Mouse (Mus musculus) regulatory T cell (primary cell): ENCODE data around the gene Unc119.

Experiments used
- in situ Hi-C: fragments of 300-600 bp; cut with MboI, MseI; formaldehyde crosslinking; loops from one replicate; pipeline ENCODE4 v1.15.1; 2025; ENCODE audit warnings: high pct_unique_total_duplicates

Gene Unc119

DNA sequence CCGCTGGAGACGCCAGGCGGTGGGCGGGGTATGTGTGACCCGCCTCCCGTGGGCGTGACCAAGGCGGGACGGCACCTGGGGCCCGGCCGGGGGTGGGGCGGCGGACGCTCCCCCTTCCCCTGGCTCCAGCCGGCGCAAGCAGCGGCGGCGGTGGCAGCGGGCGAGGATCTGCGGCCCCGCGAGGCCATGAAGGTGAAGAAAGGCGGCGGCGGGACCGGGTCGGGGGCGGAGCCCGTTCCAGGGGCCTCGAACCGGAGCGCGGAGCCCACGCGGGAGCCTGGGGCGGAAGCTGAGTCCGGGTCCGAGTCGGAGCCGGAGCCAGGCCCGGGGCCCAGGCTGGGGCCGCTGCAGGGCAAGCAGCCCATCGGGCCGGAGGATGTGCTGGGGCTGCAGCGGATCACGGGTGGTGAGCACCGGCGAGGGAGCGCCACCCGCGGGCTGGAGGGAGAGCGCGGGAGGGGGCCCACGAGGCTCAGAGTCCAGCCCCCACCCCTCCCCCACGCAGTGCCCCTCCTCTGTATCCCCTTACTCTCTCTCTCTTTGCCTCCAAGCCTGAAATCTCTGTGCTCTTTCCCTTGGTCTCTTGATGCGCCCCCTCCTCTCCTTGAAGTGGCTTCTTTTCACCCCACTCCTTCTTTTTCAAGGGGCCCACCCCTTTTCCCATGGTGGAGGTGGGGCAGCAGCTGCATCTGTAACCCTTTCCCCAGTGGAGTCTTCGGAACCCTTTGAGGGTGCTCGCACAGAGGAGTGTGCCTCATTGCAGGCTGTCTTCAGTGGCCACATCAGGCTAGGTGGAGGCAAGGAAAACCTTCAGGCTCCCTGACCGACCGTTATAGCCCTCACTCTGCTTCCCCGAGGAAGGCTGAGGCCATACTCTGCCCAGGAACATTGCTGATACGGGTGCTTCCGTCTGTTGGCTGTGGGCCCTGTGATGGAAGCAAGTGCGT, at the start of gene Unc119:
Gene Unc119 (plus strand): TSS at position 102 of the 947 bp plus-strand sequence.
- in situ Hi-C loops: no loop called here

DNA sequence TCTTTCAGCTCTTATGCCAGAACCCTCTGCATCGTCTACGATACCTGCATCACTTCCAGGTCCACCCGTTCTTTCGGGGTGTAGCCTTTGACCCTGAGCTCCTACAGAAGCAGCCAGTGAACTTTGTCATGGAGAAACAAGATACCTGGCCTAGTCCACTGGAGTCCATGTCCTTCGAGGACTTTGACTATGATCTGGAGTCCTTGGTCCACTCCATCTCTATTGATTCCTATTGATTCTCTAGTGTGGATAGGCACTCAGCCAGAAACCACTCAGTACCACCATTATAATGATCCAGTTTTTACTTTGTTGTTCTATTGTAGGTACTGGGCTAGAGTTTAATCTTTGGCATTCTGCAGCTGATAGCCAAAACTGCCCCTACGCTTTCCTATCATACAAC, 48.7 kb upstream of the Unc119 start:
- in situ Hi-C loops: no loop called here

DNA sequence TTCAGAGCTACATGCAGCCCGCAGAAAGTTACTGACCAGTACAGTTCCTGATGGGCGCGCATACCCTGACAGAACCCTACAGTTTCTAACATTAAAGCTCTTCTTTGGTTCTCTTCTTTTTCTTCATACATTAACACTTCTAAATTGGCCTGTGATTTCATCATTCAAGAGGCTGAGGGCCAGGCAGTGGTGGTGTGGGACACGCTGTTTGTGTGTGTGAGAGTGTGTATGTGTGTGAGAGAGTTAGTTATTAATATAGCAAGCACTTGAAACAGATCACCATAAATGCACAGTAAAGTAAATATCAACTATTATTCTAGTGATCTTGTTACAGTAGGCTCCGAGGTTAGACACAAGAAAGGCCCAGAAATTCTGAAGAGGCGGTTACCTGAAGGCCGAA, 42.4 kb upstream of the Unc119 start:
- in situ Hi-C loops: no loop called here

DNA sequence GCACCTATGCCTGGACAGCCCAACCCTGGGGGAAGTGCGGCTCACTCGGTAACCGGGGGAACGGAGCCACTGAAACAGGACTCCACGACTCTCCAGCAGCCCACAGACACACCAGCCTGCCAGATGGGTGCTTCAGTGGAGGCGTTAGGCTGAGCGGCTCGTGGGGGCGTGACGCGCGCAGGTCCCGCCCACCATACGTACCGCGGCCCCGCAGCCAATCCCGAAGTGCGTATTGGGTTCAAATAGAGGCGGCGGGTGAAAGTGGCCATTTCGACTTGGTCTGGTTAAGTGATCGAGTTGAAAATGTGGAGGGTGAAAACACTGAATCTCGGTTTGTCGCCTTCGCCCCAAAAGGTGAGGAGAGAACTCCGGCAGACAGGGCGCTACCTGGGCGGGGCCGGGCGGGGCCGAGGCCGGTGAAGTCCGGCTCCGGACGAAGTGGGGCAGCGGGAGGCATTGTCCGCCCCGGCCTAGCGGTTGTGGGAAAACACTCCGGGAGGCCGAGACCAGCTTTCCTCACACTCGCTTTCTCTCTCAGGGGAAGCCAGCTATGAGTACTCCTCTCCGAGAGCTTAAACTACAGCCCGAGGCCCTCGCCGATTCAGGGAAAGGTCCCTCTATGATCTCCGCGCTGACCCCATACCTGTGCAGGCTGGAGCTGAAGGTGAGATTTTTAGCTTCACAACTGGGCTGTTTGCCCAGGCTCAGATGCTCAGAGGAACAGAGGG, 41.8 kb upstream of the Unc119 start, which contains the start of gene Spag5:
Gene Spag5 (plus strand): TSS at position 173 of the 728 bp plus-strand sequence.
- in situ Hi-C loops: no loop called here

DNA sequence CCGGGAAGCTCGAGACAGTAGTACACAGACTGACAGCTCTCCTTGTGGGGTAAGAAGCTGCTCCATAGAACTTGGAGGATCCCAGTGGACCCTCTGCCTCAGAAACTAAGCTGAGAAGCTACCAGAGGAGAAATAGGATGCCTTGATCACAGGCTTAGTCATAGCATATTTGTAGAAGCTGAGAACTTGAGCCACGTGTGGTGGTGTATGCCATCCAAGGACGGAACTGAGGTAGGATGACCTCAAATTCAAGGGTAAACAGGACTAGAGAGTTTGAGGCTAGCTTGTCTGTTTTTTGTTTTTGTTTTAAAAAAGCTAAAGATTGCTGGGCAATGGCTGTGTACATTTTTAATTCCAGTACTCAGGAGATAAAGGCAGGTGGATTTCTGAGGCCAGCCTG, 38.0 kb upstream of the Unc119 start:
- in situ Hi-C loops: no loop called here

DNA sequence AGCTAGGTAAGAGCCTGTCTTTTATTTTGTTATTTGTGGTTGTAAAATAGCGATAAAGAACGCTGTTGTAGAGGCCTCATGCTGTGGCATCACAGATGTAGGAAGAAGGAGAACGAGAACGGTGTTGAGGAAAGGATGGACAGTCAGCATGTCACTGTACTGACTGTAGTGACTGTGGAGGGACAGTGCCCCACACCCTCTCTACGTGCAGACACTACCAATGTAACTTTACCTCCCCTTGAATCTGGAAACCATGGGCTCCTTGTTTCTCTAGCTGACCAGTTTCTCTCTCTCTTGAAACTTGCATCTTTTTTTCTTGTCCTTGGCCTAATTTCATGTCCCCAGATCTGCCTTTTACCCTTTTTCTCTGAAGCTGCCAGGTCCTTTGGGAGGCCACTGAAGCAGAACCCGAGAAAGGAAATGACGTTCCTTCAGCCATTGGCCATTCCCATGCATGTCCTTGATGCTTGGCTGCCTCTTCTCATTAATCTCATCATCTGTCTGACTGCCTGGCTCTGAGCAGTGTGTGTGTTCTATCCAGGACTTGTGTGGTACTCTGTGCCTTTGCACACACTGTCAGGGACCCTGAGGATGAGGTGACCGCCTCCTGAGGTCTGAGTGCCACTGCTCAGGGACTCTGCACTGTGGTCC, 32.3 kb upstream of the Unc119 start:
- in situ Hi-C loops: no loop called here

DNA sequence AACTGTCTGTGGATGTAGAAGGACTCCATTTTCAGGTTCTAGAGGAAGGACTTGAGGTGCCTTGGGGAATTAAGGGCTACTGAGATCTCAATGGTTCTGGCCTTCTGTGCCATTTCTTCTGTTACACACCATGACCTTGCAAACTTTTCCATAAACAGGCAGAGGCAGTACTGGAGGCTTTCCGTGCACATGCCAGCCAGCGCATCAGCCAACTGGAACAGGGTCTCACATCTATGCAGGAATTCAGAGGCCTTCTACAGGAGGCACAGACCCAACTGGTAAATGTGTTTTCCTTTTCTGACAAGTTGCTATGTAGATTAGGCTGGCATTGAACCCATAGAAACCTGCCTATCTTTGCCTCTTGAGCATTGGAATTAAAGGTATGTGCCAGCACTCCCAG, 29.6 kb upstream of the Unc119 start:
- in situ Hi-C loops: no loop called here

DNA sequence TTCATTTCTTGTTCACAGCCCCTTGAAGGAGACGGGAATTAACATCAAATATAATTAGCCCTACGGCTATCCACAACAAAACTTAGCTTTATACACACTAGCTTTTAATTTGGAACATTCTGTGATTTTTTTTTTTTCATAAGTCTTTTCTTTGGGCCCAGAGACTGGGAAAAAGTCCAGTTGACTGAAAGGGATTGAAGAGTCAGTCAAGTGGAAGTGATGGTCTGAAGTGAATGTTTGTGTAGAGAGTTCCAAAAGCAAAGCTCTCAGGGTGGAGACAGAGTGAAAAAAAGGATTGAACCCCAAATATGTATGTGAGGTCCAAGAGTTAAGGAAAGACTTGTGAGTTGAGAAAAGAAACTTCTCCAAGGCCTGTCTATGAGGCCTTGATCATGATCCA, 24.9 kb upstream of the Unc119 start:
- in situ Hi-C loops: no loop called here

DNA sequence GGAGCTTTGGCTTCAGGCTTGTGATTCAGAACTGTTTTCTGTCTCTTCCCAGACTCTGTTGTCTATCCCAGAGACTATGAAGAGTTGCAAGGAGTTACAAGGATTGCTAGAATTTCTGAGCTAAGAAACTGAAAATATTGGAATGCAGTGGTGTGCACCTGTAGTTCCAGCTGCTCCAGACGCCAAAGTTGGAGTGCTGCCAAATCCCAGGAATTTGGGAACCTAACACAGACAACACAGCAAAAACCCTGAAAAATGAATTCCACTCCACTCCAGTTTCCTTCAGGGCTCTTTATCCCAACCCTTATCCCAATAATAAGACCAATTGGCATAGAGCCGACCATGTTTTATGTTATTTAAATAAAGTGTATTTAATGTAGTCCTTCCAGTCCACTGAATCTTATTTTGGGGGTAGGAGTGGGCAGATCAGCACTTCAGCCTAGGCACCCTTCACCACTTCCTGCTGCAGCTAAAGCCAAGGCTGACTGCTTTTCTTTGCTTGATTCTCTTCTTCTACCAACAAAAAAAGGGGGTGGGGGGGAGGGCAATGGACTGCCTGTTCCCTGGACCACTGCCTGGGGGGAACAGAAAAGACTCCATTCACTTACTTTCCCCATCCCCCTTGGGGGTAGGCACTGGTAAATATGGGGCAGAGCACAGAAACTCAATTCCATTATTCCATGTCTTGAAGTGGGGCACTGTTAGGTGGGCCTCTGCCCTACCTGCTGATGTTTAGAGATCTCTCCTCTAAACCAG, 21.0 kb upstream of the Unc119 start:
- in situ Hi-C loops: no loop called here

DNA sequence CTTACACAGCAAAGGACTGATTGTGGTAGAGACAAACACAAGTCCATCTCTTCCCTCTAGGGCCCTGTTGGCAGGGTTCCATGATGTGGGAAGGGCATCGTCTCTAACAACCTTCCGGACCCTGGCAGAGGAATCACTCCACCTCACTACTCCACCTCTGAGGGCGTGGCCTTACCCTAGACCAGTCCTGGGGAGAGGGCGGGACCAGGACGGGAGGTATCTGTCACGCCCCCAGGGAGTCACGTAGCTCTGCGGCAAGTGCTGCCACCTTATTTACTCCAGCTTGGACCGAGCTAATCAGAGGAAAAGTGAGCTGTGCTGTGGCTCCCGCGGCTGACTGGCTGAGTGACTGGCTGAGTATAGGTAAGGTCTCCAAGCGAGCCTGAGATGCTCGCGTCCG, 20.4 kb upstream of the Unc119 start, which contains the start of gene Aldoc:
Gene Aldoc (plus strand): TSS at position 109 of the 400 bp plus-strand sequence.
- in situ Hi-C loops: no loop called here

DNA sequence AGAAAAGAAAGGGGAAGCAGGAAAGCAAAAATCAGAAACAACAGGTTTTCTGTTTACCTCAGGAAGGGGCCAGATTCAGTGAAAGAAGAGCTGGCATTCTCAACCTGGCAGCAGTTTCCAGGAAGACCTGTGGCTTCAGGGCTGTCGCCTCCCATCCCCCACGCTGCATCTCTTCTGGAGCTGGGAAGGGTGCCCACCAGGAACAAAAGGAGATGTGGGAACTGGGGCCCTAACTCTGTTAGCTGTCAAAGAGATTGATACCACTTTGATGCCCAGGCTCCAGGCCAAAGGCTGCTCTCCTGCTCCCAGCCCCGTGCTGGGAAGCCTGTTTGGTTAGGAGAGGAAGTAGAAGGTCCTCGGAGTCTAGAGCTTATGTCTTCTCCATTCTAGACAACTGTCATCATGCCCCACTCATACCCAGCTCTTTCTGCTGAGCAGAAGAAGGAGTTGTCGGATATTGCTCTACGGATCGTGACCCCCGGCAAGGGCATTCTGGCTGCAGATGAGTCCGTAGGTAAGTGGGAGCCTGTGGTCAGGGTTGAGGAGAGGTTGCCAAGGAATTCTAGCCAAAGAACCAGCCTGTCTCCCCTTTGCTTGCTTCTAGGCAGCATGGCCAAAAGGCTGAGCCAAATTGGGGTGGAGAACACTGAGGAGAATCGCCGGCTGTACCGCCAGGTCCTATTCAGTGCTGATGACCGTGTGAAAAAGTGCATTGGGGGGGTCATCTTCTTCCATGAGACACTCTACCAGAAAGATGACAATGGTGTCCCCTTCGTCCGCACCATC, 19.1 kb upstream of the Unc119 start:
- in situ Hi-C loops: no loop called here

DNA sequence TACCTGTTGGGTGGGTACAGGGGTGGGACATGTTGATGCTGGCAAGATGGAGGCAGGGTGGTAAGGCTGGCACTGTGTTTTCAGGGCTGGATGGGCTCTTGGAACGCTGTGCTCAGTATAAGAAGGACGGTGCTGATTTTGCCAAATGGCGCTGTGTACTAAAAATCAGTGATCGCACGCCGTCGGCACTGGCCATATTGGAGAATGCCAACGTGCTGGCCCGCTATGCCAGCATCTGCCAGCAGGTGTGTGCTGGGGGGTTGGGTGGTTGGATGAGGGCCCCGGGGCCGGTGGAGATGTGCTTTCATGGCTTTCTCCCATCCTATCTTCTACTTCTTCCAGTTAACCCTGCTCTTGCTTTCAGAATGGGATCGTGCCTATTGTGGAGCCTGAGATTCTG, 18.3 kb upstream of the Unc119 start:
- in situ Hi-C loops: no loop called here

DNA sequence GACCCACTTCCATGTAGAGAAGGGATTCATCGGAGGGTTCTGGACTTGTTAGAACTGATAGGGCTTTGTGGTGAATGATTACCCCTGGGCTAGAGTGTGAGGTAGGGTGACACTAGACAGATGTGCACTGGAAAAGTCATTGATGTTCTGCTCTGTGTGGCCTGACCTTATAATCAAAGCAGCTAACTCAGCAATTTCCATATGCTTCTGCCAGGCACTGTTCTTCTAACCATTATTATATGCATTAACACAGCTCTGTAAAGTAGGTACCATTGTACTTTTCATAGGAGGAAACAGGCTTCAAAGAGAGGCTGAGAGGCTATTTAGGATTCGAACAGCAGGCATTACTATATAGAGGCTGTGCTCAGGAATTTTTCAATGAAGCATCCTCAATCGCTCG, 16.1 kb upstream of the Unc119 start:
- in situ Hi-C loops: no loop called here

DNA sequence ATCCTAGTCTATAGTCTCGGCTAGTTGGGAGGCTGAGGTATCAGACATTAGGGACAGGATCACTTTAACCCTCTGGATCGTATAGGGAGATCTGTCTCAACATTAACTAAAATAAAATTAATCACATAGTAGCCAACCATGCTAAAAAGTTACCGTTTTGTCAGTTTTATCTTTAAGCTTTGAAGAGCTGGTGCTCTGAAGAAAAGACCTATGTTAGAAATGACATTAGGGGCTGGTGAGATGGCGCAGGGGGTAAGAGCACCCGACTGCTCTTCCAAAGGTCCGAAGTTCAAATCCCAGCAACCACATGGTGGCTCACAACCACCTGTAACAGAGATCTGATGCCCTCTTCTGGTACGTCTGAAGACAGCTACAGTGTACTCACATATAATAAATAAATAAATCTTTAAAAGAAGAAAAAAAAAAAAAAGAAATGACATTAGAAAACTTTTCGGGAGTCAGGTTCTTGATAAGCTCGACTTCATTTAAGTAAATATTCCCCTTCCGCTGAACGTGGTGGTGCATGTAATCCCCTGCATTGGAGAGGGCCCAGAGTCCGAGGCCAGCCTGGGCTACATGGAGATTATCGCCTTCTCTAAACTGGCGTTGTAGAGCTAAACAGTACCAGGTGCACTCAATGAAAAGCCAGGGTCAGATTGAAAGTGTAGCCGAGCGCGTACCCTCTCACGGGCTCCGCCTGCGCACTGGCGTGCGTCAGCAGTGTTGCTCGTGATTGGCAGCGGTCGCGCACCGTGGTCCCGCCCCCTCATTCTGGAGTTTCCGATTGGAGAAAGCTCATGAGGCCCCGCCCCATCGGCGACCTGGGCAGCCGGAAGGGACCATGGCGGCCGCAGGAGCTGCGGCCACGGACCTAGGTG, 15.4 kb upstream of the Unc119 start, which contains the start of gene Pigs:
Gene Pigs (plus strand): TSS at position 782 of the 878 bp plus-strand sequence.
- in situ Hi-C loops: no loop called here

DNA sequence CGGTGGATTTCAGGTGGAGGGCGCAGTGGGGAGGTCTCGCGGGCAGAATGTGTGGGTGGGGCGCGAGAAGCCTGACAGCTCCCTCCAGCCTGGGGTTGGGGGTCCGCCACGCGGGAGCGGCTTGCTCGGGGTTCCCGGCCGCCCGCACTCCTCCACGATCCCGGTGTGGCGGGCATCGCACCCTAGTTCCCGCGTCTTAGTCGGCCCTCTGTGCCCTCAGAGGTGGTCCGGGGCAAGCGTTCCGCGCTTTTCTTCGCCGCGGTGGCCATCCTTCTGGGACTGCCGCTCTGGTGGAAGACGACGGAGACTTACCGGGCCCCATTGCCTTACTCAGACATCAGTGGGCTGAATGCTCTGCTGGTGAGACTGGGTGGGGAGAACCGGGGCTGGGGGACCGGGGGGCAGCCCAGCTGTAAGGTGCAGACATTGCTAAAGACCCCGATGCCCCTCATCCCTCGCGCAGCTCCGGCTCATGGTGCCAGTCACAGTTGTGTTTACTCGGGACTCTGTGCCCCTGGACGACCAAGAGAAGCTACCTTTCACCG, 14.7 kb upstream of the Unc119 start:
- in situ Hi-C loops: no loop called here

DNA sequence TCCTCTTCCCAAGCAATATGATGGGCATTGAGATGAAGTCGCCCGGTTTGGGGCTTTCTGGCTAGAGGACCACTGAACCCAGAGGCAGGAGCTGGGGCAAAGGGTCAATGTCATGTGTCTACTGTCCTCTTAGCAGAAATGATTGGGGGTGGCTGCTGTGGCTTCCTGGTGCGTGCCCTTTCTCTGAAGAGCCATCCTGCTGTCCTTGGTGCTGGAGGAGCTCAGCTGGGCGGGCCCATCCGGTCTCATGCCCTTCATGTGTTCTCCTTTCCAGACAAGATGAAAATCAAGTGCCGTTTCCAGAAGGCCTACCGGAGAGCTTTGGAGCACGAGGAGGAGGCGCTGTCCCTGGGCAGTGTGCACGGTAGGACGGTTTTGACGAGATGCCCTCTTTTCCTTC, 10.6 kb upstream of the Unc119 start:
- in situ Hi-C loops: no loop called here

DNA sequence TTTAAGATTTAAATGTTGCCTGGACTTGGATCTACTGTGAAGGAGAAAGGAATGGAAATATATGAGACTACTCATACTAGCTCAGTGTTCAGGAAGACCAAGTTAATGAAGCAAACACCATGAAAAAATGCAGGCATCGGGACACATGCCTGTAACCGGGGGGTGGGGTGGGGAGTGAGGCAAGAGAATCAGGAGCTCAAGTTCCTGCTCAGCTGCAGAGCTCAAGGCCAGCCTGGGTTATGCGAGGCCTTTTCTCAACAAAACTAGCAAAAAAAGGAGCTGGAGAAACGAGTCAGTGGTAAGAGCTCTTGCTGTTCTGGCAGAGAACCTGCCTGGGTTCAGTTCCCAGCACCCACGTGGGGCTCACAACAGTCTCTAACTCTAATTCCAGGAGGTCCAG, 9.3 kb upstream of the Unc119 start:
- in situ Hi-C loops: no loop called here

DNA sequence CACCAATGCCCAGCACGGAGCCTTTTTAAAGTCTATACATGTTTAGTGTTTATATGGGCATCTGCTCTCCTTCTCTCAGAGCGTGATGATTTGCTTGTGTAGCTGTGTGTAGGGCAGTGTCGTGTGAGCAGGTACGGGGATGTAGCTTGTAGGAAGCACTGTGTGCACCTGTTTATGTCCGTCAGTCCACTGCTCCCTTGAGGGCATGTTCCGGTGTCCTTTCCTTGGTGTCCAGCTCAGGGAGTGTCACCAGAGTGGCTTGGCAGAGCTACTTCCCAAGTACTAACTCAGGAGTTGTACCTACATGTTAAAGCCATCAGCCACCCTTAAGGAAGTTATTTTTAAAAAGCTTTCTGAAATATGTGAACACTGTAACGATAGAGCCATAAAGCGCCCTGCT, 6.2 kb upstream of the Unc119 start:
- in situ Hi-C loops: no loop called here

DNA sequence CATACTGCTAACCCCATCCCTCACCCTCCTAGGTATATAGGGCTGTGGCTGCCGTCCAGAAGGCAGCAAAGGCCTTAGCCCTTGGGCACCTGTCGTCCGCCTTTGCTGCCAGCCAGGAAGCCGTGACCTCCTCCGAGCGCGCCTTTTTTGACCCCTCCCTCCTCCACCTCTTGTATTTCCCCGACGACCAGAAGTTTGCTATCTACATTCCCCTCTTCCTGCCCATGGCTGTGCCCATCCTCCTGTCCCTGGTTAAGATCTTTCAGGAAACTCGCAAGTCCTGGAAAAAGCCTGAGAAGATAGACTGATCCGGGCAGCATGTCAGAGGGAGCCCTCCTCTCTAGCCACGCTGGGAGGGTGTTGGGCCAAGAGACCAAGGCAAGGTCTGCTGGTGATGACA, 1.6 kb upstream of the Unc119 start:
- in situ Hi-C loops: no loop called here
